Mouse (Mus musculus): Measurements from ENCODE around the gene Sgta.
A peak's percentile ranks its signal among the peaks of the same experiment; 100 is the strongest.
"Not testable (repeated sequence)": the region's sequence is repeated elsewhere in the genome, so short reads cannot be mapped to it uniquely, and the experiment has no call there.

The Sgta gene

DNA sequence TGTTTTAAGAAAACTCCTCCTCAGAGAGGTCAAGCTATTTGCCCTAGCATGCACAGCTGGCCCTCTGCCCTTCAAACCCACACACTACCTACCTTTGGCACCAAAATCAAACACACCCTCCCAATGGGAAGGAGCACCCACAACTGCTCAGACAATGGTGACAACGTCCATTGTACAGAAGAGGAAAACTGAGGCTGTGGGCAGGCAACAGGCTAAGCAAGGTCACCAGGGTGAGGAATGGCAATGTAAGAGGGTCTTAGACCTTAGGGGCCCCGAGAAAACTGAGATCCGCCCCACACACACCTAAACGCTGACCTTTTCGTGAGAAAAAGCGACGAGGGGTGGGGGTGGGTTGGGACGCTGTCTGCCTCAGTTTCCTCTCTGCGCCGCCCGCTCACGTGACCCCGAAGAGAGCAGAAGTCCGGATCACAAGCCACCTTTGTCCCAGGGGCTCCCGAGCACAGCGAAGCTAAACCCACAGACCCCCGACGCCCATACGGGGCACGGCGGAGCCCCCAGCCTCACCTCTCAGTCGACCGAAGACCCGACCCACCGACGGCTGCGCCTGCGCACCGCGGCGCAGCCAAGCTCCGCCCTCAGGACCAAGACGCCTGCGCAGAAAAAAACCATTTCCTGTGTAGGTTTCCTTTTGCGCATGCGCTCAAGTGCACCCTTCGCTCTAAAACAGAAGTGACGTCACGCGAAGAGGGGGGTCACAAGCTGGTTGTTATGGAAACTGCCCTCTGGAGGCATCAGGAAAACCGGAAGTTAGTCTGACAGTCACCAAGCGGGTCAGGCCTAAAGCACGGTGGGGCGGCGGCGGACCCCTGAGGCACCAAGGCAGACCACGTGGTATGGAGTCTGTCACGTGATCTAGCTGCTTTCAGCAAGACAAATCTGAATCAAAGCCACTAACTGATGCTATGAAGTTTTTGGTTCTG, at the start of gene Sgta:
TSS of gene Sgta (minus strand) at position 579 of the 941 bp plus-strand sequence.
- DNase-seq: peak; percentile 100

- DNase-seq: peak; percentile 92
Observed at GRCm38 (mm10) chr10:81106113-81106721, 46.2 kb upstream of the Sgta start.

DNA sequence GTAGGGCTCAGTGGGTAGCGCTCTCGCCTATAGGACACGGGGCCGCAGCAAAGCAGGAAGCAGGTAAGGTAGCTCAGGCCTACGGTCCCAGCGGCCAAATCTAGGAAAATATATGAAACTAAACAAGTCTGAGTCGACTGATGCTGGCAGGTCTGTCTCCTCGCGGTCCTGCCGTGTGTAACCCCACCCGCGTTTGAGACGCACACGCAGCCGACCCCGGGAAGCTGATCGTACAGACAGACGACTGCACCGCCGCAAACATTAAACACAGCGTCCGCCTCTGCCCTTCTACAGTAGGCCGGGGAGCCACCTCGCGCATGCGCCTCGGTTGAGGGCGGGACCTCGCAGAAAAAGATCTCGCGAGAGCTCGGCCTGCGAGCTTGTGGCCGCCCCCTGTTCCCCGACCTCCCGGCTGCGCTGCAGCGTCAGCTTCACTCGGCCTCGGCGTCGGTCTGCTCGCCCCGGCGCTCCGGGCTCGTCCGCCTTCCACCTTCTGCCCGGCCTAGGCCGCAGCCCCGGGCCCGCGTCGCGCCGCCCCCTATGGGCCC, 45.7 kb upstream of the Sgta start, which contains the start of gene Map2k2:
TSS of gene Map2k2 (plus strand) at position 351 of the 548 bp plus-strand sequence.
- DNase-seq: peak; percentile 97

DNA sequence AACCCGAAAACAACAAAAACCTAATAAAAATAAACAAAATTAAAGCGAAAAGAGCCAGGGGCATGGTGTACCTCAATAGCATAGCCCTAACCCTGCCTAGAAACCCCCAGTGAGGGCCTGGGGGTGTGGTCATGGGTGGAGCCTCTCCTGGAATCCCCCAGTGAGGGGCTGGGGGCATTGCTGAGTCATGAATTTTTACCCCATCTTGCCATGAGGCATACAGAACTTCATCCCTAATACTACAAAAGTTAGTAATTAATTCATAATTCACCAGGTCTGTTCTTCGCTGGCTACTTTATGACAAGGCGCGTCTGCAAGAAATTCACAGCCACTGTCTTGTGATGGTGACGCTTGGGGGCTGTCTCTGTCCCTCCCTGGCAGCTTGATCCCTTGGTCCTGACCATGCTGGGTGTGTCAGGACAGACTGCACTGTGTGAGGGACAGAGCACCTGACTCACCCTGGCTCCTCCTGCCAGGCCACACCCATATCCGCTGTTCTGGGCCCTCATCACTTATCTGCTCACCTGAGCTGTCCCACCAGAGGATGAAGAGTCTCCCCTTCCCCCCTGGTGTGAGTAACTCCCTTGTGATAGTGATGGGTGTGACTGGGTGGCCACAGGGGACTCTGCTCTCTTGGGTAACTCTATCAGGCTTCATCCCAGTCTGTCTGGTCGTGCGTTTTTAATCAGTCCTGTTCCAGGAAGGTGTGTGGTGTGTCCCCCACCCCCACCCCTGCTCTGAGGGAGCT, 35.1 kb upstream of the Sgta start:
- DNase-seq: no peak

DNA sequence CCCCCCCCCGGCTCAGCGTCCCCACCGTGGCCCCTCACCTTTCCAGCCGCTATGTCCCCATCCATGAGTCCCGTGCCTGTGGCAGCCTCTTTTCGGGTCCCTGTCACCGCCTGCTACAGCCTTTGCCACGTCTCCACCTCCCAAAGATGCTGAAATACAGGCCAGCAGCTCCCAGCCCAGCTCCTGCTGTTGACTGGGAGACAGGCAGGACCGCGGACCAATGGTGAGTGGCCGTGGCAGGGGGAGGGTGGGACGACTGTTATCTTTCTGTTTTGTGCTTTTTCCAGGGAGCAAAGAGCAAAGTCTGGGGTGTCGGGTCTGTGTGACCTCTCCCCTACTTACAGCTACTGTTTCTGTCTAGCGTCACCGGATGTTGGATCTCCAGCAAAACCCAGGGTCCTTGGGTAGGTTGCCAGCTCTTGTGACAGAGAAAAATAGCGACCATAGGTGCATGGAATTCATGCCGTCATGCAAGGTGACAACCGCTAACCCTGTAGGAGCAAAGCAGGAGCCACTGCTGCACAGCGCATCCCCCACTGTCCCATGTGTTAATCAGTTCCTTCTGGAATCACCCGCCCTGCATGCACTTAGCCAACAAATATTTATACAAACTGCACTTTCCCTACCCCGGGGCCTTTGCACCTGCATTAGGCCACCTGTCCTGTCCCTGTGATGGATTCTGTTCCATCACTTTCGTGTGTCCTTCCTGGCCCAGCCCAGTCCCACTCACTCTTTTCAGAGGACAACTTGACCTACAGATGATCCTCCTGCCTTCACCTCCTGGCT, 32.7 kb upstream of the Sgta start:
- DNase-seq: peak; percentile 90

GRCm38 (mm10) chr10:81090621-81091020, 30.6 kb upstream of the Sgta start:
- DNase-seq: no peak

DNA sequence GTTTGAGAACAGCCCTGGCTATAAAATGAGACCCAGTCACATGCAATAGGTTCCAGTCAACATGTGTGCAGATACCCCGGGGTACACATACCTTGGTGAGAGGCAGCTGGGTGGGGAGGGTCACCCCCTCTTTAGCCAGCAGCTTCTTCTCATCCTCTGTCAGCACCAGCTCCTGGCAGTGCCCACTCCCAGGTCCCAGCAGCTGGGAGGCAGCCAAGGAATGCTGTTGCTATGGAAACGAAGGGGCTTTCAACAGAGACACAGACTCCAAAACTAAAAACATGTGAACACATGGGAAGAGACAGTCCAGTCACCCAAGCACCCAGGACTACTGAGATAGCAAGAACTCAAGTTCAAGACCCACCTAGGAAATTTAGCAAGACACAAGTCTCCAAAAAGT, 29.2 kb upstream of the Sgta start:
- no peak for DNase-seq

GRCm38 (mm10) chr10:81087021-81087420, 27.0 kb upstream of the Sgta start:
- no peak for DNase-seq

GRCm38 (mm10) chr10:81082168-81082960, 22.4 kb upstream of the Sgta start:
- DNase-seq: peak; percentile 86

DNA sequence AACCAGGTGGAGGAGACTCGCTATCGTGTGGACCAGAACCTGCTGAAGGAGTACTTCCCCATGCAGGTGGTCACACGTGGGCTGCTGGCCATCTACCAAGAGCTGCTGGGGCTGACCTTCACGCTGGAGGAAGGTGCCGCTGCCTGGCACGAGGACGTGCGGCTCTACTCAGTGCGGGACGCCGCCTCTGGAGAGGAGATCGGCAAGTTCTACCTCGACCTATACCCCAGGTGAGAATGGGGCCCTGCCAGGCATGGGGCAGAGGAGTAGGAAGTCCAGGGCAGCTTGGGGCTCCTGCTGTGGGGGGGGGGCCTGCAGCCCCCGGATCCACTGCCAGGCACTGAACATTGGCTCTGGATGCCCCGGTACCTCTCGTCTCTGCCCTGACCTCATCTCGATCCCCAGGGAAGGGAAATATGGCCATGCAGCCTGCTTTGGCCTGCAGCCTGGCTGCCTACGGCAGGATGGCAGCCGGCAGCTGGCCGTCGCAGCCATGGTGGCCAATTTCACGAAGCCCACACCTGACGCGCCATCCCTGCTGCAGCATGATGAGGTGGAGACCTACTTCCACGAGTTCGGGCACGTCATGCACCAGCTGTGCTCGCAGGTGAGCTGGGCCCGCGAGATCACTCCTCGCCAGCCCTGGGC, 20.2 kb upstream of the Sgta start:
- DNase-seq: no peak

GRCm38 (mm10) chr10:81077916-81078315, 17.9 kb upstream of the Sgta start:
- DNase-seq: no peak

DNA sequence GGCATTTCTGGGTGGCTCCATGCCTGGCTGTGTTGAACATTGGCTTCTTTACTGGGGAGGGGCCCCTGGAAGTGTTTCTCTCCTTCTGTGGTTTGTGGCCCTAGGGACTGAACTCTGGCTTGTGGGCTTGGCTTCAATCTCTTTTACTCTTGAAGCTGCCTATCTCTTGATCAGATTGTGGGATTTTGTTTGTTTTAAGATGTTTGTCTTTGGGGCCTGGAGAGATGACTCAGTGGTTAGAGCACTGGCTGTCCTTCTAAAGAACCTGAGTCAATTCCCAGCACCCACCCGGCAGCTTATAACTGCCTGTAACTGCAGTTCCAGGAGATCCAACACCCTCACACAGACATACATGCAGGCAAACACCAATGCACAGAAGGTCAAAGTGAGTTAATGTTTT, 16.4 kb upstream of the Sgta start:
- DNase-seq: no peak

- no peak for DNase-seq
Observed at GRCm38 (mm10) chr10:81075734-81076133, 15.8 kb upstream of the Sgta start.

GRCm38 (mm10) chr10:81073464-81073863, 13.5 kb upstream of the Sgta start:
- no peak for DNase-seq

DNA sequence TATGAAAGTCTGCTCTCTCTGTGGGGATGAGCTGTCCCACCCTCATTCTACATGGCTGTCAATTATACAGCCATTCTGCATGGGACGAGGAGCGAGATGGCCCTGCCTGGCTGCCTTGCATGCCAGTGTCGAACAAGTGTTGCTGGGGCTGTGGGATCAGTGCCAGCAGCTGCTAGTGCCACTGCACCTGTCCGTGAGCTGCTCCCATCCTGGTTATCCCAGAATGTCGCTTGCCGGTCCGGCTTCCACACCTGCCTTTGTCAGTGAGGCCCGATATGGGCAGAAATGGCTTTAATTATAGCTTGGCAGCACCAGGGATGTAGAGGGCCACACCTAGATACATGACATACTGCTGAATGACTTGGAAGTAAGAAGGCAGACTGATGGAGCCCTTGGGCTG, 12.3 kb upstream of the Sgta start:
- no peak for DNase-seq

- DNase-seq: peak; percentile 99
Observed at GRCm38 (mm10) chr10:81069836-81070235, 9.9 kb upstream of the Sgta start, which contains the start of gene Thop1. Thop1 (plus strand) TSS chr10:81070035.

GRCm38 (mm10) chr10:81068706-81069105, 8.7 kb upstream of the Sgta start:
- no peak for DNase-seq

DNA sequence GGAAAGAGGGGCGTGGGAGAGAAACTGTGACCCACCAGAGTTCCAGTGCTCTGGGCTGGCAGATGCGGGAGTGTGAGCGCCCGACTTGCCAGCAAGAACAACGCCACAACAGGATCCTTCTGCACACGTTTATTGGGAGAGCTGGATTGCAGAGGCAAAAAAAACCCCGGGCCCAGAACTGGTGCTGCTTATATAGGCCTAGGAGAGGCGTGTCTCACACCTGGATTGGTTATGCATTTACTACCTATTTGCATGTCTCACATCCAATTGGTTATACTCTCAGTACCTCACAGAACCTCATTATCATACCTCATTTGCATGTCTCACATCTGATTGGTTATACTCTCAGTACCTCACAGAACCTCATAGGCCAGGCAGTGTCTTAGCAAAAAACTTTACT, 4.5 kb upstream of the Sgta start:
- not testable (repeated sequence) for DNase-seq

GRCm38 (mm10) chr10:81062710-81063109, 2.7 kb upstream of the Sgta start:
- DNase-seq: no peak

GRCm38 (mm10) chr10:81058896-81059295, 1.1 kb downstream of the Sgta start:
- no peak for DNase-seq
